Mouse (Mus musculus) midbrain, postnatal 0 days (tissue): ENCODE results near the gene Ccdc15. TPM values are rescaled to one million over a fixed set of nuclear protein-coding genes. Genes with fewer than 3 reads are reported as not detected.
A peak's percentile ranks its signal among the peaks of the same experiment; 100 is the strongest.

Experiments
- ATAC-seq: fragments of 200-750 bp; cut with Nextera tagmentation; 2 replicates; pipeline ENCODE4 v1.8.0; 2017; ENCODE audit warnings: moderate number of reproducible peaks, mild to moderate bottlenecking, moderate TSS enrichment, moderate library complexity; ENCODE audit not compliant: low FRiP score
- DNase-seq: peaks from one replicate; pipeline ENCODE4 v3.0.0-alpha.2; 2015; ENCODE audit warnings: low spot score
- H3K27ac ChIP-seq: fragments of 300-500 bp; sonication (generic); 2 replicates; pipeline ENCODE4 v1.5.1; 2014; ENCODE audit warnings: low read depth, mild to moderate bottlenecking, low read length, mixed read lengths
- H3K27me3 ChIP-seq: fragments of 300-500 bp; sonication (generic); 2 replicates; pipeline ENCODE4 v1.6.1; 2014; ENCODE audit warnings: low read length, control low read depth, mixed read lengths; ENCODE audit not compliant: insufficient read depth
- H3K36me3 ChIP-seq: fragments of 300-500 bp; sonication (generic); 2 replicates; pipeline ENCODE4 v1.6.1; 2014; ENCODE audit warnings: low read length, control low read depth, mixed read lengths; ENCODE audit not compliant: insufficient read depth
- H3K4me1 ChIP-seq: fragments of 300-500 bp; sonication (generic); 2 replicates; pipeline ENCODE4 v1.6.1; 2014; ENCODE audit warnings: mild to moderate bottlenecking, control low read depth, antibody characterized with exemption, low read length, mixed read lengths; ENCODE audit not compliant: insufficient read depth
- H3K4me2 ChIP-seq: fragments of 300-500 bp; sonication (generic); 2 replicates; pipeline ENCODE4 v1.6.1; 2014; ENCODE audit warnings: low read depth, mild to moderate bottlenecking, low read length, mixed read lengths; ENCODE audit not compliant: poor library complexity, severe bottlenecking
- H3K4me3 ChIP-seq: fragments of 300-500 bp; sonication (generic); 2 replicates; pipeline ENCODE4 v1.5.1; 2014; ENCODE audit warnings: low read depth, mild to moderate bottlenecking, low read length, moderate library complexity
- H3K9ac ChIP-seq: fragments of 300-500 bp; sonication (generic); replicated peaks from 2 replicates; pipeline ENCODE4 v1.6.1; 2014; ENCODE audit warnings: mild to moderate bottlenecking, low read length, moderate library complexity, mixed read lengths; ENCODE audit not compliant: poor library complexity, severe bottlenecking
- H3K9me3 ChIP-seq: fragments of 300-500 bp; sonication (generic); 2 replicates; pipeline ENCODE4 v1.6.1; 2016; ENCODE audit warnings: low read length, control low read depth
- CTCF ChIP-seq: IDR thresholded peaks from 2 replicates; pipeline ENCODE4 v1.5.1; 2016; ENCODE audit warnings: antibody characterized with exemption, mild to moderate bottlenecking
- WGBS: fragments of 180-500 bp; shearing (Covaris S2); extraction: QIAGEN DNeasy Blood & Tissue Kit; methylation state at CpG from one replicate; pipeline ENCODE4 v1.1.7; 2014; 5-methylcytosine and 5-hydroxymethylcytosine counted together
- polyA plus RNA-seq: library from polyadenylated mRNA; unstranded; fragments of >200 nt; fragmentation: Nextera tagmentation; extraction: Ambion mirVana; gene quantifications from 2 replicates; pipeline ENCODE4 v1.2.1, GENCODE M21; 2015
- total RNA-seq: library from RNA; depleted of rRNA; stranded (reverse); fragments of >200 nt; gene quantifications from 2 replicates; pipeline ENCODE4 v1.2.3, GENCODE M21; 2014

Ccdc15 gene
- total and polyA plus RNA-seq, 2 experiments from 2014 or later: 5.0 to 8.6 TPM

DNA sequence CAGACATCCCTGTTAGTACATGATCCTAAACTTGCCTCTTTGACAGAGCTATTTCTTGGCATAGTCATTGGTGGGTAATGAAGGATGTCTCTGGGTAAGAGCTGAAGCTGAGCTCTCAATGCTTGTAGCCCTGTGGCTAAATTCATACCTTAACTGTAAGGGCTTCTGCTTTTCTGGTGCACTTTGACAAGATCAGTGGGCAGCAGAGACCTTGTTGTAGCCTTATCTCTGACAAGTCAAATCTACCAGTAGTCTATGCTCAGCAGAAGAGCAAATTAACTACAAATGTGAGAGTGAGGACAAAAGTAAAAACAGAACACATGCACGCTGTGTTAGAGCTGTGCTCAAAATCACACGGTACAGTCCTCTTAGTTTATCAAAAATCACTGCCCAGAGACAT is 81.6 kb downstream of the Ccdc15 start:
- Histone ChIP-seq H3K9me3 (no peaks in the 10 kb centered on the region), H3K27me3 (no peaks in the 10 kb centered on the region), H3K4me3 (no peak overlapping the region), H3K4me2 (no peak overlapping the region), H3K9ac (no peak overlapping the region), H3K4me1 (no peaks in the 10 kb centered on the region), H3K36me3 (no peaks in the 10 kb centered on the region), H3K27ac (no peak overlapping the region)
- WGBS: 88% methylated on average over 2 of the region's 2 CpGs
- ATAC-seq: no peak
- TF ChIP-seq CTCF: no peak
- DNase-seq: no peak

DNA sequence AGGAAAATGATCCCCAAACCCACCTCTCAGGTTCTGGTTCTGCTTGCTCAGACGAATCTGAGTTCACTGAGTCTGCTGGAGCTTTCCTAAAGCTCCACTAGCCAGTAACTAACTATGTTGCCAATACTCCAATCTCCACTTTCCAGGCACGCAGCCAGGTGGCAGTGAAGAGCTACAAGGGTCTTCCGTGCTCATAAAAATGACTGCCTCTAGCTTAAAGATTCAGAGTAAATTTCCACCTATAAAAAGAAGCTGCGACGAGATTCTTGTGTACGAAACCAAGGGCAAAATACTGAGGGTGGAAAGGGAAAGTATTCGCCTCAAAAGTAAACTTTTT is 92.4 kb downstream of the Ccdc15 start:
- no peak overlapping the region for H3K9ac ChIP-seq
- peak; percentile 91 for DNase-seq
- 0 out of 2 replicates have a peak, but pooled peaks cover 4% of the 10 kb centered on the region for H3K27me3 ChIP-seq
- ATAC-seq: peak; percentile 62; the same call in 1 of the 2 replicates
- peak overlapping the region; percentile 48 for H3K4me3 ChIP-seq
- no peaks in the 10 kb centered on the region for H3K36me3 ChIP-seq
- H3K27ac ChIP-seq: peak overlapping the region; percentile 4; the same call in 1 of the 2 replicates
- H3K4me2 ChIP-seq: peak overlapping the region; percentile 94
- H3K9me3 ChIP-seq: no peaks in the 10 kb centered on the region
- 31% methylated on average over 7 of the region's 7 CpGs for WGBS
- no peaks in the 10 kb centered on the region for H3K4me1 ChIP-seq
- TF ChIP-seq CTCF: peak; percentile 92

DNA sequence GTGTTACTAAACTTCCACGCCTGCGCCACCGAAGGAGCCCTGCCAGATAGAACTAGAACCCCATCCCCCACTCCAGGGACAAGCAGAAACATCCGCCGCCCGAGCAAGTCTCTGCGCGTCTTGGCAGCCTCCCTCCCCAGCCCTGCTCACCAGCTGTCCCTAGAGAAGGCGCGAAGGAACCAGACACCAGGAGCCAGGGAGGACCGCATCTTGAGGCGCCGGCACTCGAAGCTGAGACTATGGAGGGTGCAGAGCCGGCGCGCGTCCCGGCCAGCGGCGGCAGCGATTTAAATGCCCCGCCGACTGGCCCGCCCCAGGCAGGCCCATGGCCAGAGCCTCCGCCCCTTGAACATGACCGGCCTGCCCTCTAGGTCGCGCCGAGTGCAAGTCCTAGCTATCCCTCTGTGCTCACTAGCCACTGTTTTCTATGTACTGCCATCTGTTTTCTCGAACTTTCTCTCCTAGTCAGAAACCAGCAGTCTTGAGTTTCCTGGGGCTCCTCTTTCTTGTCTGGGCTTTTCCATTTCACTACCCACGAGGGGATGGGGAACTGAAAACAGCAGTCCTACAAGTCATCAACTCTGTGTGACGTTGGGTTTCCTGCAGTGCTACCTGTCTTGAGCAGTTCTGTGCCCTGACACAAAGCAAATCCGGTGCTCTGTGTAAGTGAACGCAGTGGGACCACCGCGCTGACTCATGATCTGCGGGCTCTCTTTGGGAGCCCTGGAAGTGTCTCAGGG is 92.9 kb downstream of the Ccdc15 start, which contains the start of gene Slc37a2:
TSS of gene Slc37a2 (minus strand) at position 590 of the 740 bp plus-strand sequence.
- Histone ChIP-seq H3K27me3 (0 out of 2 replicates have a peak, but pooled peaks cover 4% of the 10 kb centered on the region), H3K4me2 (peak within 1 kb of the TSS; percentile 94), H3K36me3 (no peaks in the 10 kb centered on the region), H3K27ac (peak within 1 kb of the TSS; percentile 4; the same call in 1 of the 2 replicates), H3K9ac (peak within 1 kb of the TSS; percentile 42; the same call in 1 of the 2 replicates), H3K4me3 (peak within 1 kb of the TSS; percentile 48), H3K4me1 (no peaks in the 10 kb centered on the region), H3K9me3 (no peaks in the 10 kb centered on the region)
- no peak for TF ChIP-seq CTCF
- DNase-seq (peak; percentile 40), ATAC-seq (peak; percentile 68)
- 2% methylated on average over 38 of the region's 38 CpGs for WGBS

DNA sequence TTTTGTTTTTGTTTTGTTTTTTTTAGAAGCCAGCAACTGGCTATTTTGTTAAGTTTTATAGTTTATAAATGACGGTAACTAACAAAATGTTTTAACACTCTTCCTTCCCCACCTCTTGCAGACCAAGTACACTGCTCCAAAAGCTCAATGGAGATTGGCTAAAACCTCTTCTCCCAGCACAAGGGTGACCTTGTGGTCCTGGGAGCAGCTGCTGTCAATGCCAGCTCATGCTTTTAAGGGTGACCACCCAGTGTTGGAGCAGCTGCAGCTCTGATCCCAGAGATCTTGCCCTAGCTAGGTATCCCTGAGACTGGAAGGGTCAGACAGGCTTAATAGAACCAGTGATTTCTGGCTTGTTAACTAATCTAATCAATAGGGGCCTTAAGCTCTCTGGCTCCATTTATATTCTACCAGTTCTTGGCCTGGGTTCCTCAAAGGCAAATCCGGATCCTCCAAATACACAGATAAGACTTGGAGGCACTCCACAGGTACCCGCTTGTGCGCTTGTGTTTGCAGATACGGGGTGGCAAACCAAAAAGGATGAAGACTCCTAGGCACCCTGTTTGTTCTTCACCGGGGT is 93.6 kb downstream of the Ccdc15 start:
- TF ChIP-seq CTCF: no peak
- Histone ChIP-seq H3K4me3 (peak overlapping the region; percentile 48; the same call in 1 of the 2 replicates), H3K36me3 (no peaks in the 10 kb centered on the region), H3K27ac (no peak overlapping the region), H3K9me3 (no peaks in the 10 kb centered on the region), H3K9ac (0 out of 2 replicates have a peak overlapping the region, but pooled peaks have one; percentile 42), H3K27me3 (0 out of 2 replicates have a peak, but pooled peaks cover 4% of the 10 kb centered on the region), H3K4me2 (peak overlapping the region; percentile 94), H3K4me1 (no peaks in the 10 kb centered on the region)
- 26% methylated on average over 6 of the region's 6 CpGs for WGBS
- ATAC-seq (no peak), DNase-seq (no peak)

DNA sequence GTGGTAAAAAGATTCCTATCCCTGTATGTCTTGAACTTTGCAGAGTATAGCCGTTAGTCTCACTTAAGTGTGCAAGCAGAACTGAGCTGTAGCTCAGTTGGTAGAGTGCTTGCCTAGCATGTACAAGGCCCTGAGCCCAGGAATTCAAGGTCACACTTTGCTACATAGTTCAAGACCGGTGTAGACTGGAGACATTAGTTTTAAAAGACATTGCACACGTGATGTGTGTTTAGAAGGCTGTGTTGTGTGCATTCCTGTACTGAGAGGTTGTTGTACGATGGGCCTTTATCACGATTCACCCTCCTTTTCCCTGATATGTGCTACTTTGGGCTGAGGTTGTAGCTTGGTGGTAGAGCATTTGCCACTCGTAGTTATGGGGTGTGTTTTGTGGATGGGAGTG is 97.6 kb downstream of the Ccdc15 start:
- ATAC-seq: no peak
- no peak overlapping the region for H3K9ac ChIP-seq
- no peaks in the 10 kb centered on the region for H3K4me1 ChIP-seq
- no peaks in the 10 kb centered on the region for H3K9me3 ChIP-seq
- H3K4me3 ChIP-seq: no peak overlapping the region
- WGBS: 91% methylated on average over 6 of the region's 6 CpGs
- no peak for TF ChIP-seq CTCF
- no peak overlapping the region for H3K27ac ChIP-seq
- 0 out of 2 replicates have a peak, but pooled peaks cover 4% of the 10 kb centered on the region for H3K27me3 ChIP-seq
- H3K4me2 ChIP-seq: no peak overlapping the region
- H3K36me3 ChIP-seq: no peaks in the 10 kb centered on the region
- no peak for DNase-seq

DNA sequence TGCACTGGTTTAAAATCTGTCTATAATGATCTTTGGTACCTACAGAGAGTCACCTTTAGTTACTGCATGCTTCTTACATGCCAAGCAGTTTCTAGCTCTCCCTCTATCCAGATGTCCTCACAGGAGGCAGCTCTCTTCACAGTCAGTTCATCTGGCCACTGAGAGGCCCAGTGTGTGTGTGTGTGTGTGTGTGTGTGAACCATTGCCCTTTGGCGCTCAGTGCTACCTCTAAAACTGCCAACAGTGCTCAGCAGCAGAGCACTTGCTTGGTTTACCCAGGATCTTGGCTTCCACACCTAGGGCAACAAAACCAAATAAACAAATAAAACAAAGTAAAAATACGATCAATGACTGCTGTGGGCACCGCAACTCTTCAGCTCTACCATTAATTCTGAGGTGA is 98.3 kb downstream of the Ccdc15 start:
- WGBS: 86% methylated on average over 3 of the region's 3 CpGs
- Histone ChIP-seq H3K4me3 (no peak overlapping the region), H3K36me3 (no peaks in the 10 kb centered on the region), H3K4me1 (no peaks in the 10 kb centered on the region), H3K27me3 (0 out of 2 replicates have a peak, but pooled peaks cover 4% of the 10 kb centered on the region), H3K9ac (no peak overlapping the region), H3K9me3 (no peaks in the 10 kb centered on the region), H3K4me2 (no peak overlapping the region), H3K27ac (no peak overlapping the region)
- ATAC-seq (no peak), DNase-seq (no peak)
- no peak for TF ChIP-seq CTCF
